Mouse (Mus musculus): Measurements from ENCODE around the gene Pde4c. TPM values are rescaled to one million over a fixed set of nuclear protein-coding genes. Genes with fewer than 3 reads are reported as not detected.

Gene Pde4c
- total and polyA plus RNA-seq, 3 experiments: 2.3 to 6.5 (median 4.7) TPM

- TF ChIP-seq MAFK (IDR thresholded peaks at IDR 0.05; ENCODE audit: insufficient replicate concordance, low read length) (no peak), KAT2A (IDR thresholded peaks at IDR 0.05; ENCODE audit: insufficient replicate concordance, low read length) (no peak), ETS1 (conservative IDR thresholded peaks at IDR 0.05; ENCODE audit: low read depth, low read length) (no peak), TCF12 (IDR thresholded peaks at IDR 0.05; ENCODE audit: low read depth, low read length) (no peak), ZNF384 (IDR thresholded peaks at IDR 0.05; ENCODE audit: low read depth, low read length) (no peak), RCOR1 (conservative IDR thresholded peaks at IDR 0.05; ENCODE audit: low read depth, low read length) (no peak), MEF2A (IDR thresholded peaks at IDR 0.05; ENCODE audit: borderline replicate concordance, low read depth, low read length) (no peak), E2F4 (IDR thresholded peaks at IDR 0.05; ENCODE audit: insufficient replicate concordance, low read depth, low read length) (no peak), BHLHE40 (IDR thresholded peaks at IDR 0.05; ENCODE audit: low read depth, low read length) (no peak), UBTF (IDR thresholded peaks at IDR 0.05; ENCODE audit: low read depth, low read length) (no peak), MAX (IDR thresholded peaks at IDR 0.05; ENCODE audit: low read length) (no peak), ELF1 (IDR thresholded peaks at IDR 0.05; ENCODE audit: low read depth, low read length) (no peak), JUN (IDR thresholded peaks at IDR 0.05; ENCODE audit: insufficient read depth, low read depth, low read length) (no peak), TBP (conservative IDR thresholded peaks at IDR 0.05; ENCODE audit: low read depth, low read length) (no peak), POLR2A (IDR thresholded peaks at IDR 0.05; ENCODE audit: low read depth, low read length) (no peak), USF2 (conservative IDR thresholded peaks at IDR 0.05; ENCODE audit: low read depth, low read length) (no peak), POLR2AphosphoS2 (IDR thresholded peaks at IDR 0.05; ENCODE audit: low read depth, low read length) (no peak)
- H3K4me1 ChIP-seq (ENCODE audit: control insufficient read depth in 1 of 2, insufficient read depth in 2 of 2): peaks cover 21 to 35% of the 10 kb centered on the region in 2 experiments
- no peak overlapping the region for H3K27ac ChIP-seq (ENCODE audit: insufficient read depth, low read depth)
- H3K4me2 ChIP-seq (ENCODE audit: insufficient read depth, low read depth, poor library complexity, severe bottlenecking): no peak overlapping the region
- dilution Hi-C loops (cut with MboI; ENCODE audit: extremely low pct_ligation_motif_present, extremely low pct_unique_long_range_greater_than_20kb, low sequenced_read_pairs) (no loop called here), in situ Hi-C loops (cut with MboI; ENCODE audit: low pct_ligation_motif_present, low pct_unique_long_range_greater_than_20kb, low sequenced_read_pairs) (no loop called here)
- H3K4me3 ChIP-seq (replicated peaks in 1 of 3; ENCODE audit: low read depth in 2 of 3, low read length in 2 of 3, poor library complexity in 1 of 3): no peak overlapping the region
- no peaks in the 10 kb centered on the region for H3K36me3 ChIP-seq (replicated peaks in 1 of 2; ENCODE audit: control insufficient read depth in 1 of 2, insufficient read depth in 1 of 2, low read length in 1 of 2)
- DNase-seq (ENCODE audit: extremely low read depth): no peak
- no peaks in the 10 kb centered on the region for H3K27me3 ChIP-seq (replicated peaks)
- no peaks in the 10 kb centered on the region for H3K79me2 ChIP-seq (replicated peaks; ENCODE audit: control insufficient read depth, extremely low read depth, insufficient read depth, poor library complexity, severe bottlenecking)
- H3K9me3 ChIP-seq (replicated peaks; ENCODE audit: low read length): no peaks in the 10 kb centered on the region
- H3K9ac ChIP-seq (ENCODE audit: insufficient read depth, low read depth): no peak overlapping the region
Measured at GRCm38 (mm10) chr8:70726721-70727120, 3.2 kb downstream of the Pde4c start.

- 0 out of 2 replicates have a peak overlapping the region, but pooled peaks have one; percentile 6 for H3K27ac ChIP-seq (ENCODE audit: insufficient read depth, low read depth)
- no peaks in the 10 kb centered on the region for H3K9me3 ChIP-seq (replicated peaks; ENCODE audit: low read length)
- in situ Hi-C loops (cut with MboI; ENCODE audit: low pct_ligation_motif_present, low pct_unique_long_range_greater_than_20kb, low sequenced_read_pairs): no loop called here
- DNase-seq (ENCODE audit: extremely low read depth): peak; percentile 77
- dilution Hi-C loops (cut with MboI; ENCODE audit: extremely low pct_ligation_motif_present, extremely low pct_unique_long_range_greater_than_20kb, low sequenced_read_pairs): no loop called here
- H3K4me1 ChIP-seq (ENCODE audit: control insufficient read depth in 1 of 2, insufficient read depth in 2 of 2): peaks cover 22 to 33% of the 10 kb centered on the region in 2 experiments
- peak overlapping the region; percentile 47 to 64 (median 55) for H3K4me3 ChIP-seq (replicated peaks in 1 of 3; ENCODE audit: low read depth in 2 of 3, low read length in 2 of 3, poor library complexity in 1 of 3)
- H3K4me2 ChIP-seq (ENCODE audit: insufficient read depth, low read depth, poor library complexity, severe bottlenecking): peak overlapping the region; percentile 64
- H3K9ac ChIP-seq (ENCODE audit: insufficient read depth, low read depth): peak overlapping the region; percentile 43; the same call in 1 of the 2 replicates
- no peaks in the 10 kb centered on the region for H3K27me3 ChIP-seq (replicated peaks)
- H3K79me2 ChIP-seq (replicated peaks; ENCODE audit: control insufficient read depth, extremely low read depth, insufficient read depth, poor library complexity, severe bottlenecking): no peaks in the 10 kb centered on the region
- no peaks in the 10 kb centered on the region for H3K36me3 ChIP-seq (replicated peaks in 1 of 2; ENCODE audit: control insufficient read depth in 1 of 2, insufficient read depth in 1 of 2, low read length in 1 of 2)
- TF ChIP-seq TCF12 (IDR thresholded peaks at IDR 0.05; ENCODE audit: low read depth, low read length) (peak; percentile 12; the same call in 1 of the 2 replicates), MAFK (IDR thresholded peaks at IDR 0.05; ENCODE audit: insufficient replicate concordance, low read length) (no peak), POLR2AphosphoS2 (IDR thresholded peaks at IDR 0.05; ENCODE audit: low read depth, low read length) (no peak), ELF1 (IDR thresholded peaks at IDR 0.05; ENCODE audit: low read depth, low read length) (peak; percentile 65), ZMIZ1 (IDR thresholded peaks at IDR 0.05; ENCODE audit: low read depth, low read length) (no peak), BHLHE40 (IDR thresholded peaks at IDR 0.05; ENCODE audit: low read depth, low read length) (peak; percentile 11; the same call in 1 of the 2 replicates), UBTF (IDR thresholded peaks at IDR 0.05; ENCODE audit: low read depth, low read length) (peak; percentile 33; the same call in 1 of the 2 replicates), POLR2A (IDR thresholded peaks at IDR 0.05; ENCODE audit: low read depth, low read length) (peak; percentile 58; the same call in 1 of the 2 replicates), CHD2 (IDR thresholded peaks at IDR 0.05; ENCODE audit: low read length) (peak; percentile 86), EP300 (IDR thresholded peaks at IDR 0.05; ENCODE audit: low read length) (no peak), MAZ (IDR thresholded peaks at IDR 0.05; ENCODE audit: low read depth, low read length) (no peak; the same call in 1 of the 2 replicates), PAX5 (IDR thresholded peaks at IDR 0.05; ENCODE audit: low read length) (no peak), MYC (IDR thresholded peaks at IDR 0.05; ENCODE audit: low read depth, low read length) (no peak), IRF4 (IDR thresholded peaks at IDR 0.05; ENCODE audit: low read depth, low read length) (no peak), SIN3A (IDR thresholded peaks at IDR 0.05; ENCODE audit: low read length) (0 out of 2 replicates have a peak, but pooled peaks have one; percentile 55), MXI1 (IDR thresholded peaks at IDR 0.05; ENCODE audit: low read depth, low read length) (peak; percentile 75), MAX (IDR thresholded peaks at IDR 0.05; ENCODE audit: low read length) (peak; percentile 68), RAD21 (IDR thresholded peaks at IDR 0.05; ENCODE audit: low read depth, low read length) (no peak), ZKSCAN1 (IDR thresholded peaks at IDR 0.05; ENCODE audit: borderline replicate concordance, low read depth, low read length) (no peak), GABPA (IDR thresholded peaks at IDR 0.05; ENCODE audit: insufficient replicate concordance, low read depth, low read length) (no peak), CTCF (conservative IDR thresholded peaks at IDR 0.05 in 1 of 2, IDR thresholded peaks at IDR 0.05 in 1 of 2; ENCODE audit: low read depth in 2 of 2, low read length in 2 of 2) (peak in 1 of 2 experiments; percentile 39; a peak in 2 of 4 replicates), ZNF384 (IDR thresholded peaks at IDR 0.05; ENCODE audit: low read depth, low read length) (no peak)
Measured at GRCm38 (mm10) chr8:70729808-70730475, 6.4 kb downstream of the Pde4c start.

Measured in CH12.LX (cell line).